Mouse (Mus musculus): ENCODE measurements at regions not wholly inside any gene's neighbourhood (a gene's known extent, or its start where the extent isn't known, plus 50 kb on each side); places are given as distances from the start of the nearest gene placed in this dataset.

DNA sequence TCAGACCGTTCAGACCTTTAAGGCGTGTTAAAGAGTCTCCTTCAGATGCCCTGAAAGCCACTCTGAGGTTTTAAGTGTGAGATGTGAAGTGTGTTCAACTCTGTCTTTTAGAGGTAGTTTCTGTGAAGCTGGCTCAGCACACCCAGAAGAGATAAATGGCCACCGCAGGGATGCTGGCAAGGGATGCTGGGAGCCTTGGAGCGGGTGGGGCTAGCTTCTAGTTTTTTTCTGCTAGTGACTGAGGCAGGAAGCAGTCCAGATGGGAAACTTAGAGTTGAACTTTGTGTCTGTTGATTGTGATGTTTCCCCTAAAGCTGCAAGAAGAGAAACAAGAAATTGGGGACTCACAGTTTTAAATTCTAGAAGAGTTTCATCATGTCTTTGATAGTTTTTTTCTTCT, 143.5 kb downstream of the Cdca7 start:
- peak overlapping the region; percentile 14; the same call in 1 of the 2 replicates for H3K4me2 ChIP-seq
- WGBS: 37% methylated on average over 4 of the region's 4 CpGs

DNA sequence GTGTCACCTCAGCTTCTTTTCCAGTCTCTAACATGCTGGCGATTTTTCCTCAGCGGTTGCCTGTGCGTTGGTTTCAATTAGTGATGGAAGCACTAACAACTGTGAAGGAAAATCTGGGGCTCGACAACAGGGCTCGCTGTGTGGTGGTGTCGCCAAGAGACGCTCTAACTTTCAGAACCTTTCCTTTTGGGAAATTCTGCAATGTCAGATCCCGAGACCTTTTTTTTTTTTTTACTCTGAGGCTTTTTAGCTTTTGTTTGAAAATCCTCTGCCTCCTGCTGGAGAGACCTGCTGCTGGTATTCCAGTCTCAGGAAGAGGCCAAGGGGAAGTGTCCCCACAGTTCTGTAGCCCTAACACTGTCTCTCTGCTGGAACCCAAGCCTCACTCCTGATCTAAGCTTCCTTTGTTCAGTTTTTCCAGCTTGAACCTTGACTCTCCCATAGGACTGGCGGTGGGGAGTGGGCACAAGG, 144.3 kb downstream of the Cdca7 start:
- no peaks in the 10 kb centered on the region for H3K36me3 ChIP-seq
- H3K27ac ChIP-seq (replicated peaks): no peak overlapping the region
- ATAC-seq (ENCODE audit: low FRiP score, low read depth): peak; percentile 38; the same call in 1 of the 2 replicates
- H3K4me2 ChIP-seq: peak overlapping the region; percentile 36
- peak overlapping the region; percentile 1; the same call in 1 of the 2 replicates for H3K4me3 ChIP-seq
- peaks cover 14% of the 10 kb centered on the region for H3K4me1 ChIP-seq (replicated peaks)
- H3K9me3 ChIP-seq: no peaks in the 10 kb centered on the region
- 2% methylated on average over 9 of the region's 9 CpGs for WGBS
- no peaks in the 10 kb centered on the region for H3K27me3 ChIP-seq
- no peak overlapping the region for H3K9ac ChIP-seq

More for the DNA sequence above, 143.5 kb downstream of the Cdca7 start:
- Histone ChIP-seq H3K4me1 (replicated peaks) (peaks cover 14% of the 10 kb centered on the region), H3K36me3 (no peaks in the 10 kb centered on the region), H3K9me3 (no peaks in the 10 kb centered on the region), H3K4me3 (no peak overlapping the region), H3K9ac (no peak overlapping the region), H3K27ac (replicated peaks) (no peak overlapping the region), H3K27me3 (no peaks in the 10 kb centered on the region)
- no peak for ATAC-seq (ENCODE audit: low FRiP score, low read depth)

DNA sequence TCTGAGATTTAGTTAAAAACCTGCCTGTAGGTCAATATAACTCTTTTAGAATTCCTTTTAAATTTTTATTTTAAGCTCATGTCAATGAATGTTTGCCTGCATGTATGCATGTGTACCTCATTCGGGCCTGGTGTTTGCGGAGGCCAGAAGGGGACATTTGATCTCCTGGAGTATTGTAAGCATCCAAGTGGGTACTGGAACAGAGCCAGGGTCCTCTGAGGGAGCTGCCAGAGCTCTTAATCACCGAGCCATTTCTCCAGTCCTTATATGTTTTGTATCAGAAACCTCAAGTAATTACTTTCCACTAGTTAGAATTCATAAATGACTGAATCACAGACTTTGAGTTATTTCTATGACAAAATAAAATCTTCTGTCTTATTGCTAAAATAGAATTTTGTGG, 152.0 kb downstream of the Cdca7 start:
- Histone ChIP-seq H3K9ac (no peak overlapping the region), H3K4me2 (no peak overlapping the region), H3K4me3 (no peak overlapping the region), H3K4me1 (replicated peaks) (peaks cover 21% of the 10 kb centered on the region), H3K9me3 (no peaks in the 10 kb centered on the region), H3K27me3 (no peaks in the 10 kb centered on the region), H3K36me3 (no peaks in the 10 kb centered on the region), H3K27ac (replicated peaks) (no peak overlapping the region)
- ATAC-seq (ENCODE audit: low FRiP score, low read depth): no peak
- WGBS: 49% methylated on average over 3 of the region's 3 CpGs

DNA sequence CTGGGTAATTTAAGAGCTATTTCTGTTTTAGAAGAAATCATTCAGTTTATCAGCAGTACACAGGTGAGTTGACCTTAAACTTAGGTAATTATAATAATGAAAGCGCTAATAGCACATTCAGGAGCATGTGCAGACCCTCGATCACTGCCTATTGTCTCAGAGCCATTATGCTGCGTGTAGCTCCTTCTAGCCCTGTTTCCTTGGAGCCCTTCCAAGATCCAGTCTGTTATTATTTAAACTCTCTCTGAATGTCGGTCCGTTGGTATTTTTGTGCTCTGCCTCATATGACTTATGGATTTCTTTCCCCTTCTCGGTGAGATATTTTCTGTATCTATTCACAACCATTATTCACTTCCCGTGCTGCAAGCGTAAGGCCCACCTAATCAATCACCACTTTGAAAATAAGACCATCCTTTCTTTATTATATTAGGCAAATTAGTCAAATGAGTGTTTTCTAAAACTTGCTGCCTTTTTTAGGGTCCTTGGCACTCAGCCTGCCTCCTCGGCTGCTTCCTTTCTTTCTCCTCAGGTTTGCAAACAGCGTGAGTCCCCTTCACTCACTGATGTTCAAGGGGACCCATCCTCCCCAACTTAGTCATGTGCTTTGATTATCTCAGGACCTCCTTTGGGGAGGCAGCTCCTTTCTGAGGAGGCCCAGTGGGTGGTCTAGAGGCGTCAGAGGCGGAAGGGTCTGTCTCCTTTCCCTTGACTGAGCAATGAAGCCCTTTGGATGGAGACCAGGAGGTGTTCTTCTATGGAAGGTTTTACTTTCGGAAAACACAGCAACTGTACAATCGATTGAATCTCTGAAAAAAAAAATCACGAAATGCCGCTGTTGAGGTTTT, 152.9 kb downstream of the Cdca7 start:
- peak overlapping the region; percentile 37 for H3K4me2 ChIP-seq
- no peaks in the 10 kb centered on the region for H3K27me3 ChIP-seq
- no peaks in the 10 kb centered on the region for H3K9me3 ChIP-seq
- ATAC-seq (ENCODE audit: low FRiP score, low read depth): no peak
- WGBS: 29% methylated on average over 16 of the region's 16 CpGs
- no peak overlapping the region for H3K27ac ChIP-seq (replicated peaks)
- H3K4me1 ChIP-seq (replicated peaks): peaks cover 21% of the 10 kb centered on the region
- H3K9ac ChIP-seq: no peak overlapping the region
- H3K4me3 ChIP-seq: no peak overlapping the region
- H3K36me3 ChIP-seq: no peaks in the 10 kb centered on the region

DNA sequence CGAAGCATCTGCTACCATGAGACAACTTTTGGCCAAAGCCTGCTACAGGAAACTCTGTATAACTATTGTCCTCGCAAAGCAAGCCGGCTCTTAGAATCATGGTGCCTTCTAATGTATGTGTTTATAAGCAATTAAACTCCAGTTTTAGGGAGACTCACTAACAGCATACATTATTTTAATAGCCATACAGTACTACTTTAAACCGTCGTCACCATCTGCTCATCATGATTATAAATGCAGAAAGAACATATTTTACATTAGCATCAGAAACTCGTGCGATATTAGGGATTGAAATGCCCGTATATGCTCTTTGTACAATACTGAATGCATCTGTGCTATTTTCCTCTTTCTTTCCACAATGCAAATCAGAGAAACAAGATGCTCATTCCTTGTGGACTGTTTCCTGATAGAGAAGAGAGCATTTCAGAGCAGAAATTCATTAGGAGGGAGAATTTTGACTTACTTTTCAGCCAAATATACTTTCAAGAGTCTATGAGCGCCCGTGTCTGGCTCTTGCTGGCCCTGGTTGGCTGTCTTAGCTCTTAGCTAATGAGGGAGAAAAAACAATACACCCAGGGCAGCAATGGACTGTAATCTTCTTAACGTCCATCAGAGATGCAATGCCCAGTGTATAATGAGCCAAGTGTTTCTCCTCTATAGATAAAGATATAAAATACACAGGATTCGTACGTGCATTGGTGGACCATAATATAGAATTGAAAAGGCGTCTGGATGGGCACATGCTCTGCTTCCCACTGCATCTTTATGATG, 153.9 kb downstream of the Cdca7 start:
- no peak overlapping the region for H3K27ac ChIP-seq (replicated peaks)
- peaks cover 21% of the 10 kb centered on the region for H3K4me1 ChIP-seq (replicated peaks)
- no peak overlapping the region for H3K4me2 ChIP-seq
- no peaks in the 10 kb centered on the region for H3K27me3 ChIP-seq
- no peaks in the 10 kb centered on the region for H3K9me3 ChIP-seq
- no peaks in the 10 kb centered on the region for H3K36me3 ChIP-seq
- H3K9ac ChIP-seq: no peak overlapping the region
- no peak for ATAC-seq (ENCODE audit: low FRiP score, low read depth)
- WGBS: 64% methylated on average over 14 of the region's 14 CpGs
- H3K4me3 ChIP-seq: no peak overlapping the region

DNA sequence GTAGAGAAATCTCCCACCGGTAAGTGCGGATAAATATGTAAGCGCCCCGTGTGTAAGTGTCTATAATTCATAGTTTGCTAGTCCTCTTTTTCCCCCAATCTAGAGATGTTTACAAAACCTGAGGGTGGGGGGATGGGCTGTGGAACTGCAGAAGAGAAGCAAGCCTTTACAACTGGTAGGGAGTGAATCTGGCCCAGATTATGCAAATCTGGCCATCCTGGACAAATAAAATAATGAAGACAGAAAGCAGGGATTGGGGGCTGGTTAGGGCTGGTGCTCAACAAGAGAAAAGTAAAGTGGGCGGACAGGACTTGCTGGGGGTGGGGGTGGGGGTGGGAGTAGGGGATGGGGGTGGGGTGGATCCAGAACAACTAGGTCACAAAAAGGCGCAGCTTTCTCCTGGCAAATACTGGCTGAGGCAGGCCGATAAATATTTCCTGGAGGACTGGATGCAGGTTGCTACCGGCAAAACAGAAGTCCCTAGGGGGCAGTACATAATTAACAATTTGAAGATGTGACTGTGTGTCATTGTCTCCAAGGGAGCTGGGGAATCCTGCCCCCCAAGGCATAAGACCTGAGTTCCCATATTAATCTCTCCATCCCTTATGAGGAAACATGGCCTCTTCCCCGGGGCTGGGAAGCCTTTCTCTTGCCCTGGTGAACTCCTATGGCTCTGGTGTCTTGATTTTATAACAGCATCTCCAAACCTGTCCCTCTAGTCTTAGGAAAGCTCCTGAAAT, 162.1 kb downstream of the Cdca7 start:
- Histone ChIP-seq H3K9me3 (no peaks in the 10 kb centered on the region), H3K36me3 (no peaks in the 10 kb centered on the region), H3K27ac (replicated peaks) (no peak overlapping the region), H3K4me3 (no peak overlapping the region), H3K4me2 (no peak overlapping the region), H3K27me3 (no peaks in the 10 kb centered on the region), H3K9ac (no peak overlapping the region), H3K4me1 (replicated peaks) (peaks cover 10% of the 10 kb centered on the region)
- ATAC-seq (ENCODE audit: low FRiP score, low read depth): no peak
- WGBS: 41% methylated on average over 9 of the region's 9 CpGs

DNA sequence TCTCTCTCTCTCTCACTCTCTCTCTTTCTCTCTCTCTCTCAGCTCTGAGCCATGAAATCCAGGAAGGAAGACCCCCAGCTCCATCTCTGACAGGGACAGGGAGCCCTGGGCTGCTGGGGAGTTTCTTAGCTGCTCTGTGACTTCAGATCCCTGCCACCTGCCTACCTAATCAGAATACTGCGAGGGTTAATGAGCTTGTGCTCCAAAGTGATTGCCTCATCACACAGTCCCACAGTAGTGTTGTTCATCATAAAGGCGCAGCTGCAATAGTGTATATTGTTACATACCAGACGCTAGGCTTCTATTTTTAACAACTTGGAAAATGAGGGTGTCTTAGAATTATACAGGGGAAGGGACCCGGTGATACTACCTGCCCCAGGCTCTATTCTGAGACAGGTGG, 163.1 kb downstream of the Cdca7 start:
- Histone ChIP-seq H3K9ac (no peak overlapping the region), H3K4me2 (no peak overlapping the region), H3K27me3 (no peaks in the 10 kb centered on the region), H3K4me1 (replicated peaks) (peaks cover 10% of the 10 kb centered on the region), H3K9me3 (no peaks in the 10 kb centered on the region), H3K36me3 (no peaks in the 10 kb centered on the region), H3K4me3 (no peak overlapping the region), H3K27ac (replicated peaks) (no peak overlapping the region)
- 41% methylated on average over 4 of the region's 4 CpGs for WGBS
- ATAC-seq (ENCODE audit: low FRiP score, low read depth): no peak

DNA sequence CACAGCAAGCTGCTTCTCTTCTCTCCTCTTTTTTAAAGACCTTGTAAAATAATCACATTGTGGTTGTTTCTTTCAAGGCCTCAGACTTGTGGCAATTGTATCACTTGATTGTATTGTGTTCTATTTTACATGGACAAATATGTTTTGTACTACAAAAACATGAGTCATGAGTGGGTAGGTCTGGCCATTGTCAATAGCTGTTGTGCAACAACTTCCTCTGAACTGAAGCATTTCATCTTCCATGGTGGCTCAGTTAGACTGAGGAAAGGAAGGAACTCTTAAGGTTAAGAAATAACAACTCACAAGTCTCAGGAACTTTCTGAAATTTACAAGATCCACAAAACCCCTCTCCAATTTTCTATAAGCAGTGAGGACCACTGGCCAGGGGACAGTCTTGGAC, 165.3 kb downstream of the Cdca7 start:
- H3K27ac ChIP-seq (replicated peaks): no peak overlapping the region
- ATAC-seq (ENCODE audit: low FRiP score, low read depth): no peak
- peaks cover 10% of the 10 kb centered on the region for H3K4me1 ChIP-seq (replicated peaks)
- H3K27me3 ChIP-seq: no peaks in the 10 kb centered on the region
- H3K9me3 ChIP-seq: no peaks in the 10 kb centered on the region
- H3K4me2 ChIP-seq: no peak overlapping the region
- H3K4me3 ChIP-seq: no peak overlapping the region
- no peak overlapping the region for H3K9ac ChIP-seq
- no peaks in the 10 kb centered on the region for H3K36me3 ChIP-seq

DNA sequence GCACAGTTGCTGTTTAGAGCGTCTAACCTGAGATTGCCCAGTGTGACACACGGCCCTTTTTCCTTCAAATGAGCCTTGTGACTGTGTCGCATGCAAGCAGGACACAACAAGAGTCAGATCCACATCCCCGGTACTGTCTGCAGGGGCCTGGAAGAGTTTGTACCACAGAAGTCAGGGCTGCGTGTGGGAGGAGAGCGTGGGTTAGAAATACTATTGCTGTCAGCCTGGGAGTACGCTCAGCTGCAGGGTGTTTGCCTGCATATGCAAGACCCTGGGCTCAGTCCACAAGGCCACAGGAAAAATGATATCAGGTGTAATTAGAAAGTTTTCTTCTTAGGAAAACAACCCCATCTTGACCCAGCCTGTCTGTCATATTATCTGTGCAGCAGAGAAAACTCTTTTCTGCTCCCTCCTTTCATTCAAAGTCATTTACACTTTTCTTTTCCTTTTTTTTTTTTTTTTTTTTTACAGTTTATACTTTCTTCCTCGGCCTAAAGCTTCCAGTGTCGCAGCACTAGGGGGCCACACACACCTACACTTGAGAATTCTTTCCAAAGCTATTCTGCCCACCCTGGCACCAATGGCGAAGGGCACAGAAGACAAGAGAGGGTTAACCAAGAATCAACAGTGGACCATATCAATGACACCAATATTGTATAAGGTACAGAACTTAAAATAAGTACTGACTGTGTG, 168.3 kb downstream of the Cdca7 start:
- Histone ChIP-seq H3K4me3 (no peak overlapping the region), H3K27ac (replicated peaks) (no peak overlapping the region), H3K27me3 (no peaks in the 10 kb centered on the region), H3K9me3 (no peaks in the 10 kb centered on the region), H3K4me2 (no peak overlapping the region), H3K9ac (no peak overlapping the region), H3K36me3 (no peaks in the 10 kb centered on the region), H3K4me1 (replicated peaks) (no peaks in the 10 kb centered on the region)
- 84% methylated on average over 10 of the region's 10 CpGs for WGBS
- no peak for ATAC-seq (ENCODE audit: low FRiP score, low read depth)

DNA sequence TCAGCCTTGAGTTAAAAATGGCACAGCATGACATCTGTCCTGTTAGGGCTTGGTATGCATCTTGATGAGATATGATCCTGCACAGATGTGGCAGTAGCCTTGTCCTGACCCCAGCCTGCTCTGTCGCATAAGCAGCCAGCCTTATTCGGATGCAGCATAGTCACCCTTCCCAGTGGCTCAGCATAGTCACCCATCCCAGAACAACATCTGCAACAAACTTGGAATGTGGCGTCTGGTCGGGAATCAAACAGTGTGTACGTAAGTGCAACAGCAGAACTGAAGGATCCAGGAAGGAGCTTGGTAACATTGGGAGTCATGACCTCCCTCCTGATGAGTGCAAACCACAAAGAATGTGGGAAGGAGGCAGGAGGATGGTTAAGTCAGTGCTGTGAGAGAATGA, 171.7 kb downstream of the Cdca7 start:
- Histone ChIP-seq H3K27ac (replicated peaks) (no peak overlapping the region), H3K4me1 (replicated peaks) (no peaks in the 10 kb centered on the region), H3K9ac (no peak overlapping the region), H3K4me2 (no peak overlapping the region), H3K27me3 (no peaks in the 10 kb centered on the region), H3K36me3 (no peaks in the 10 kb centered on the region), H3K9me3 (no peaks in the 10 kb centered on the region), H3K4me3 (no peak overlapping the region)
- ATAC-seq (ENCODE audit: low FRiP score, low read depth): no peak
- WGBS: 65% methylated on average over 5 of the region's 5 CpGs

DNA sequence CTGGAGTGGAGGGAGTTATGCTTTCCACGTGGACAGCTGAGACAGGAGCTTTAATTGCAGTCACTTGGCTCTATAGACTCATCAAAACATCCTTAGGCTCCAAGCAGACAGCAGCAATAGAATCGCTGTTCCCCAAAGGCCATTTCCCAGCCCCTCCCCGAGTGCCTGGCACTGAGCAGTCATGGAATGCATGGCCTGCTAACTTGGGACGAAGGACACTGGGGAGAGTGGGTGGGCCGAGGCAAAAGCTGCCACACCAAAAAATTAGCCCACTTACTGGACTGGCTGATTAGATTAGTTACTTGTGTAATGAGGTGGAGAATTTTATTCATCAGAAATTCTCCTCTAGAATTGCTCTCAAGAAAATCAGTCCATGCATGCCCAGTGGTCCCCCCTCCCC, 172.3 kb downstream of the Cdca7 start:
- Histone ChIP-seq H3K36me3 (no peaks in the 10 kb centered on the region), H3K4me1 (replicated peaks) (no peaks in the 10 kb centered on the region), H3K27me3 (no peaks in the 10 kb centered on the region), H3K27ac (replicated peaks) (no peak overlapping the region), H3K9ac (no peak overlapping the region), H3K4me3 (no peak overlapping the region), H3K9me3 (no peaks in the 10 kb centered on the region), H3K4me2 (no peak overlapping the region)
- ATAC-seq (ENCODE audit: low FRiP score, low read depth): no peak
- 39% methylated on average over 5 of the region's 5 CpGs for WGBS
